Comparison of ENCODE assay signal across 30 mouse cellular contexts in genomic region chr7:107745111-107745510, GRCm38 (mm10). TPM values are rescaled to one million over a fixed set of nuclear protein-coding genes. Genes with fewer than 3 reads are reported as not detected.
DNase-seq lines count a peak whose midpoint lies in the region; ATAC-seq and TF ChIP-seq lines count a peak whose summit lies in the region.
"Had no signal": no experiment of that assay in that cellular context is flagged by ENCODE, and none has a peak within 500 bp of the region (broad histone marks: within the 10 kb centered on the region; RNA-seq: fewer than 3 reads in every experiment).

No protein-coding gene starts in this region.

- no peak overlapping the region for H3K4me3 ChIP-seq in heart, embryonic 11.5 days (ENCODE audit: low read depth, low read length)
- H3K4me3 ChIP-seq in stomach, postnatal 0 days (ENCODE audit: low read depth, low read length), result no peak overlapping the region
- H3K4me3 ChIP-seq: forebrain, embryonic 10.5 days; forebrain, embryonic 13.5 days; heart, embryonic 13.5 days; hindbrain, embryonic 10.5 days; hindbrain, embryonic 13.5 days; intestine, embryonic 15.5 days had no signal

- 77% methylated on average over 2 of the region's 2 CpGs for WGBS in heart, embryonic 11.5 days (ENCODE audit: insufficient replicate concordance)
- WGBS in stomach, postnatal 0 days, result 68% methylated on average over 2 of the region's 2 CpGs

- no peaks in the 10 kb centered on the region for H3K27me3 ChIP-seq in heart, embryonic 11.5 days (ENCODE audit: control insufficient read depth, insufficient read depth, low read length)
- H3K27me3 ChIP-seq in stomach, postnatal 0 days (ENCODE audit: control insufficient read depth, insufficient read depth, low read length), result no peaks in the 10 kb centered on the region
- H3K27me3 ChIP-seq: forebrain, embryonic 13.5 days; heart, embryonic 13.5 days; hindbrain, embryonic 13.5 days; intestine, embryonic 15.5 days had no signal

- no peak overlapping the region for H3K4me2 ChIP-seq in heart, embryonic 11.5 days
- no peak overlapping the region for H3K4me2 ChIP-seq in stomach, postnatal 0 days (replicated peaks; ENCODE audit: low read depth)
- H3K4me2 ChIP-seq: forebrain, embryonic 13.5 days; heart, embryonic 13.5 days; hindbrain, embryonic 13.5 days; intestine, embryonic 15.5 days had no signal

- H3K36me3 ChIP-seq in heart, embryonic 11.5 days (ENCODE audit: control insufficient read depth, insufficient read depth, low read length), result peaks cover 4% of the 10 kb centered on the region; the same call in 1 of the 2 replicates
- peaks cover 17% of the 10 kb centered on the region for H3K36me3 ChIP-seq in stomach, postnatal 0 days (ENCODE audit: control insufficient read depth, insufficient read depth, low read length)
- H3K36me3 ChIP-seq: G1E; hindbrain, embryonic 13.5 days had no signal

- no peaks in the 10 kb centered on the region for H3K9me3 ChIP-seq in heart, embryonic 11.5 days (replicated peaks; ENCODE audit: control insufficient read depth, low read length)
- no peaks in the 10 kb centered on the region for H3K9me3 ChIP-seq in stomach, postnatal 0 days (ENCODE audit: control insufficient read depth, low read length)
- H3K9me3 ChIP-seq: forebrain, embryonic 10.5 days; forebrain, embryonic 13.5 days; heart, embryonic 13.5 days; hindbrain, embryonic 10.5 days; hindbrain, embryonic 13.5 days; intestine, embryonic 15.5 days had no signal

- no peak for TF ChIP-seq CTCF in stomach, postnatal 0 days (IDR thresholded peaks at IDR 0.05; ENCODE audit: low read depth)

- 0 out of 2 replicates have a peak overlapping the region, but pooled peaks have one; percentile 16 for H3K9ac ChIP-seq in heart, embryonic 11.5 days (ENCODE audit: low read depth, low read length)
- no peak overlapping the region for H3K9ac ChIP-seq in stomach, postnatal 0 days (ENCODE audit: low read length)
- H3K9ac ChIP-seq: forebrain, embryonic 13.5 days; heart, embryonic 13.5 days; hindbrain, embryonic 13.5 days; intestine, embryonic 15.5 days had no signal

- H3K27ac ChIP-seq in heart, embryonic 11.5 days (ENCODE audit: low read depth, low read length), result no peak overlapping the region
- H3K27ac ChIP-seq in stomach, postnatal 0 days (replicated peaks), result no peak overlapping the region
- H3K27ac ChIP-seq: forebrain, embryonic 10.5 days; forebrain, embryonic 13.5 days; heart, embryonic 13.5 days; hindbrain, embryonic 10.5 days; hindbrain, embryonic 13.5 days; intestine, embryonic 15.5 days had no signal

- no peaks in the 10 kb centered on the region for H3K4me1 ChIP-seq in heart, embryonic 11.5 days (ENCODE audit: control insufficient read depth, insufficient read depth, low read length)
- no peaks in the 10 kb centered on the region for H3K4me1 ChIP-seq in stomach, postnatal 0 days (replicated peaks; ENCODE audit: control insufficient read depth, insufficient read depth)
- H3K4me1 ChIP-seq: forebrain, embryonic 13.5 days; heart, embryonic 13.5 days; hindbrain, embryonic 10.5 days; hindbrain, embryonic 13.5 days; intestine, embryonic 15.5 days had no signal

- intact Hi-C loops in heart, postnatal 10 days (cut with DNase I), result no loop called here

- TF ChIP-seq EP300 in stomach, postnatal 0 days (optimal IDR thresholded peaks at IDR 0.05), result no peak

- DNase-seq in cerebellum, postnatal 10 days, result peak; percentile 38 to 51
- DNase-seq in cerebellum, postnatal 25 days, result no peak
- DNase-seq in heart, postnatal 10 days, result no peak
- DNase-seq in stomach, postnatal 0 days (ENCODE audit: low spot score), result peak; percentile 10
- DNase-seq in lung, postnatal 10 days, result no peak
- DNase-seq: adrenal gland, adult 2 months; adrenal gland, postnatal 14 days; cerebellum, adult 11-12 months; cerebellum, adult 8-10 months; gastrocnemius, postnatal 10 days; gastrocnemius, postnatal 36 days; heart, adult 18-20 months; kidney, adult 11 months had no signal

- ATAC-seq in heart, embryonic 11.5 days (replicated peaks; ENCODE audit: insufficient number of reproducible peaks, low FRiP score, low TSS enrichment), result no peak
- ATAC-seq in stomach, postnatal 0 days (ENCODE audit: low FRiP score, low TSS enrichment), result no peak
- ATAC-seq: forebrain, embryonic 13.5 days; forebrain, embryonic 16.5 days; hindbrain, embryonic 16.5 days; intestine, embryonic 15.5 days had no signal

RNA-seq across cellular contexts. Expression of gene Cyb5r2, which starts 12.7 kb away (rescaled TPM):
- 0.76 and 1.2 TPM in 2 replicates for polyA plus RNA-seq in heart, embryonic 11.5 days (2014; fragmentation: Nextera tagmentation; extraction: Ambion mirVana)
- not detected for total RNA-seq in heart, postnatal 10 days (2021)
- 0.04 and 0.08 TPM in 2 replicates for polyA plus RNA-seq in stomach, postnatal 0 days (2015; fragmentation: Nextera tagmentation; extraction: Ambion mirVana)
- total RNA-seq: adrenal gland, adult 2 months; adrenal gland, postnatal 14 days; common myeloid progenitor, adult 5-6 weeks; G1E; gastrocnemius, adult 18-20 months; heart, adult 18-20 months; heart, postnatal 25 days had no signal
- polyA plus RNA-seq: adrenal gland, adult 2 months; forebrain, embryonic 13.5 days; G1E; hindbrain, embryonic 13.5 days had no signal

RNA-seq across cellular contexts. Expression of gene Ovch2, which starts 55.9 kb away (rescaled TPM):
- not detected in 2 replicates for polyA plus RNA-seq in heart, embryonic 11.5 days (2014; fragmentation: Nextera tagmentation; extraction: Ambion mirVana)
- not detected for total RNA-seq in heart, postnatal 10 days (2021)
- not detected in 2 replicates for polyA plus RNA-seq in stomach, postnatal 0 days (2015; fragmentation: Nextera tagmentation; extraction: Ambion mirVana)
- total RNA-seq: adrenal gland, adult 2 months; adrenal gland, postnatal 14 days; common myeloid progenitor, adult 5-6 weeks; G1E; gastrocnemius, adult 18-20 months; gastrocnemius, postnatal 10 days; gastrocnemius, postnatal 36 days; heart, adult 18-20 months; heart, postnatal 25 days had no signal
- polyA plus RNA-seq: adrenal gland, adult 2 months; brain, embryonic 14.5 days; embryonic facial prominence, embryonic 11.5 days; embryonic facial prominence, embryonic 14.5 days; forebrain, embryonic 10.5 days; forebrain, embryonic 13.5 days; forebrain, embryonic 16.5 days; G1E; heart, embryonic 13.5 days; heart, embryonic 16.5 days; hindbrain, embryonic 10.5 days; hindbrain, embryonic 13.5 days; hindbrain, embryonic 16.5 days; intestine, embryonic 15.5 days had no signal

Comparison
In these comparisons a context has a peak if more than half of its experiments do, and no peak if none do; other contexts are left out.
1. DNase-seq: peak in cerebellum, postnatal 10 days (2 of 2) and stomach, postnatal 0 days (single experiment); none in cerebellum, postnatal 25 days (0 of 2), heart, postnatal 10 days (0 of 2) and lung, postnatal 10 days (single experiment).